Mouse (Mus musculus): ENCODE measurements around the gene Exd1.
A peak's percentile ranks its signal among the peaks of the same experiment; 100 is the strongest.

DNA sequence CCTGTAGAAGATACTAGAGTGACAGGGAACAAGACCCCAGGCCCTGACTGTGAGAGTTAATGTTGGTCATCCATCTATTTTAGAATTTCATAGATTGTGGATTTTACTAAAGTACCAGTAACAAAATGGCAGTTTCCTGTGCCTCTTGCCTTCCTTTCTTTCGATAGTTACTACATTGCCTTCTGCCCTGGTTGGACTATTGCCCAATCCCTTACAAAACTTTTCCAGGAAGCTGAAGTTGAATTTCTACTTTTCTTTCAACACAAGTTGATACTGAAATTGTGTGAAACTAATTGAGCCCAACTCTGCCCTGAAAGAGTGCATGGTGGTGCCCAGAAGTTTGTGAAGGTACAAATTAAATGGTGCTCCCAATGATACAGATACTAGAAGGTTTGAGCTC is 25.0 kb upstream of the Exd1 start:
- TF ChIP-seq CTCF (IDR thresholded peaks at IDR 0.05) (no peak), EP300 (IDR thresholded peaks at IDR 0.05) (peak; percentile 76)
